Mouse (Mus musculus): ENCODE results near the gene Gbf1.

DNA sequence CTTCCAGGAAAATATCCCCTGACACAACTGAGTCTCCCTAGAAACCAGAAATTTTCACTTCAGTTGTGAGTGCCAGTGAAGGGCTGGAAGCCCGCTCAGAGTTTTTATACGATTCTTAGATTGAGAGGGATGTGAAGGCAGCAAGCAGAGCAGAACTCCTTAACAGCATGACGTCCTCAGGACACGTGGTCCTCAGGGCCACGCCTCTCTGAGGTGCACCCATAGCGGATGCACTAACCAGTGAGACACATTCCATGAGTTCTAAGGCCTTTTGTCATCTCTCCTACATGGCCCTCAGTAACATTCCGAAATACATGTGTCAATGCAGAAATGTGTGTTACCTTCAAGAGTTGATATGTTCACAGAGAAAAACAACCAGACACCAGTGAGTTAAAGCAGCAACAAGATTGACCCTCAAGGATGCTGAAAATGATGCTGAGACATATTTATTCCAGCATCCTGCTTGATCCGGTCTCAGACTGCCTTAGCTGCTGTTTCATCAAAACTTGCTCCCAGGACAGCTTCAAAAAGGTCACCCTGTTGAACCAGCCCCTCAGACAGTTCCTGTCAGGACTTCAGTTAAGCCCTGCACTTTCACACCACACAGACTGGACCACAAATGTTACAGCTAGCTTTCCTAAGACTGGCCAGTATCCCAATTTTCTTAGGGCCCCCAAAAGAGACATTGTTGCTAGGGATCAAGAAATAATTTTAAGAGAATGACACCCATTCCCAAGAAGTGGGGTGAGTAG lies 148.2 kb downstream of the Gbf1 start:
- TF ChIP-seq CTCF (IDR thresholded peaks at IDR 0.05; ENCODE audit: insufficient read depth, low read depth, low read length) = no peak
- TF ChIP-seq POLR2A (IDR thresholded peaks at IDR 0.05; ENCODE audit: insufficient read depth, low read depth, low read length) = no peak
